16 mouse cellular contexts compared by ENCODE assay signal in genomic region chr3:82791663-82792062, GRCm38 (mm10).
A peak's percentile ranks its signal among the peaks of the same experiment; 100 is the strongest.
DNase-seq lines count a peak whose midpoint lies in the region; ATAC-seq lines count a peak whose summit lies in the region.
"Had no signal": no experiment of that assay in that cellular context is flagged by ENCODE, and none has a peak within 500 bp of the region (broad histone marks: within the 10 kb centered on the region; RNA-seq: fewer than 3 reads in every experiment).

No protein-coding gene starts in this region.

- peak; percentile 88 for ATAC-seq in frontal cortex, adult (ENCODE audit: low TSS enrichment)
- ATAC-seq: forebrain, embryonic 15.5 days had no signal

- no peak for DNase-seq in frontal cortex, postnatal 25 days (ENCODE audit: low spot score in 2 of 2)
- peak; percentile 8 for DNase-seq in layer of hippocampus, adult 9-11 months
- no peak for DNase-seq in layer of hippocampus, adult 9-10 months (ENCODE audit: low spot score)
- peak; percentile 9 for DNase-seq in retina, postnatal 1 day
- DNase-seq in retina, embryonic 14.5 days (ENCODE audit: low spot score) = no peak
- peak; percentile 39 for DNase-seq in brain, adult 2 months (ENCODE audit: low read depth, low spot score)
- no peak for DNase-seq in adrenal gland, postnatal 4 days (ENCODE audit: low spot score in 2 of 2)
- DNase-seq: adrenal gland, postnatal 10 days; cerebellum, adult 18-20 months; cerebellum, postnatal 14 days; embryo, embryonic 11 days; gastrocnemius, postnatal 36 days; heart, adult 18-20 months; heart, postnatal 10 days had no signal

Comparison
In these comparisons a context has a peak if more than half of its experiments do, and no peak if none do; other contexts are left out.
1. DNase-seq: peak in layer of hippocampus, adult 9-11 months (single experiment), retina, postnatal 1 day (single experiment) and brain, adult 2 months (single experiment); none in frontal cortex, postnatal 25 days (0 of 2), layer of hippocampus, adult 9-10 months (single experiment), retina, embryonic 14.5 days (single experiment) and adrenal gland, postnatal 4 days (0 of 2).